Mouse (Mus musculus) kidney, postnatal 10 days (tissue): ENCODE measurements around the gene Opa1.

Experiments used
- DNase-seq: peaks from one replicate; pipeline ENCODE4 v3.0.0; 2021; ENCODE audit warnings: mixed read lengths

The Opa1 gene

DNA sequence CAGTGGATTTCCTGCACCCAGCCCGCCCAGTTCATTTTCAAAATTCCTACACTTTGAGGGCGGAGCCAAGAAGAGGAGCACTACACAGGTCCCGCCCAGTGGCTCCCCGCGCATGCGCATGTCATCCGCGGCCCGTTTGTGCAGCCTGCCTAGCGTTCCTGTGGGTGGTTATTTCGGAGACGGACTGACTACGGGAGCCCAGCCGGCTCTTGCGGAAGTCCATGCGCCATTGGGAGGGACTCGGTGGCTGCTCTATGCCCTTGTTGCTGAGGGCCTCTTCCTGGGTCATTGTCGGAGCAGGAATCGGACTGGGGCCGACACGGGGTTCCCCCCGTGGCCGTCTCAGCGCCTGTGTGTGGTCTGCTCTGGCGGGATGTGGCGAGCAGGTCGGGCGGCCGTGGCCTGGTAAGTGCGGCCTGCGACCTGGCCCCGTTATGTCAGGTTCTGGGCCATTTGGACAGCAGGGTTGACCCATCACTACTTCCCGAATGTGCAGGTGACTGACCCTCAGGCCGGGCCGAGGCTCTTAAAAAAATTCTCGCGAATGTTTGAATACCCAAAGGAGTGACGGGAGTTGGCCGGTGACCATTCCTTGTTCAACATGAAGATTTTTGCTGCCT is at the start of gene Opa1:
Opa1 (plus strand) TSS at position 168 of the 620 bp plus-strand sequence.
- peak; percentile 96 for DNase-seq

DNA sequence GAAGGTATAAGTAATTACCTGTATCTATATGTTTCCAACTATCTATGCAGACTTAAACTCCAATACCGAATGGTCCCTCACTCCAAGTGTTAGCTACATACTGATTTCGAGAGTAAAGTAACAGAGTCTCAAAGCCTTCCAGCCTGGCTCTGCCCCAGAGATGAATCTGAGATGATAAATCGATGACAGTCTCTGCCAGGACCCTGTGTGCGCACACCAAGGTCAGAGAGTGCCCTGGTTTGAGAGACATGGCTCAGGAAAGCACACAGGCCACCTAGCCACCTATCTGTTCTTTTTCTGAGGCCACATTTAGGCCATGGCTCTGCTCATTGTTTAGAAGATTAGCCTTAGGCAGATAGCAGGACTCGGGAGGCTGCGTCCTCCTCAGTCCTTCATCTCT is 45.5 kb upstream of the Opa1 start:
- DNase-seq = no peak

DNA sequence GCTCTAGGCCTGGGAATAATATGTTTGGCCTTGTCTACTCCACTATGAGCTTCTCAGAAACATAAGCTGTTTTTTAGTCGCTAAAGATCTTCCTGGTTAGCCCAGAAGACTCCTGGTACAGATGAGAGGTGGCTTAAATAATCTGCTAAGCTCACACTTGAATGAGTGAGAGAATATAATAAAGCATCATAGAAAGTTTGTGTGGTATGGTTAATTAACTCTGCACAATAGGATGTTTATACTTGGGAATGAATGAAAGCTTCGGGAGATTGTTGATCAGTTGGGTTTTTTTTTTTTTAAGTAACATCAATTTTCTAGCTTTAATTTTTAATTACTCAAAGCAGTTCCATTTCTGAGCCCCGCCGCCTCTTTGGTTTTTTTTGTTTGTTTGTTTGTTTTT is 43.3 kb upstream of the Opa1 start:
- DNase-seq = no peak

DNA sequence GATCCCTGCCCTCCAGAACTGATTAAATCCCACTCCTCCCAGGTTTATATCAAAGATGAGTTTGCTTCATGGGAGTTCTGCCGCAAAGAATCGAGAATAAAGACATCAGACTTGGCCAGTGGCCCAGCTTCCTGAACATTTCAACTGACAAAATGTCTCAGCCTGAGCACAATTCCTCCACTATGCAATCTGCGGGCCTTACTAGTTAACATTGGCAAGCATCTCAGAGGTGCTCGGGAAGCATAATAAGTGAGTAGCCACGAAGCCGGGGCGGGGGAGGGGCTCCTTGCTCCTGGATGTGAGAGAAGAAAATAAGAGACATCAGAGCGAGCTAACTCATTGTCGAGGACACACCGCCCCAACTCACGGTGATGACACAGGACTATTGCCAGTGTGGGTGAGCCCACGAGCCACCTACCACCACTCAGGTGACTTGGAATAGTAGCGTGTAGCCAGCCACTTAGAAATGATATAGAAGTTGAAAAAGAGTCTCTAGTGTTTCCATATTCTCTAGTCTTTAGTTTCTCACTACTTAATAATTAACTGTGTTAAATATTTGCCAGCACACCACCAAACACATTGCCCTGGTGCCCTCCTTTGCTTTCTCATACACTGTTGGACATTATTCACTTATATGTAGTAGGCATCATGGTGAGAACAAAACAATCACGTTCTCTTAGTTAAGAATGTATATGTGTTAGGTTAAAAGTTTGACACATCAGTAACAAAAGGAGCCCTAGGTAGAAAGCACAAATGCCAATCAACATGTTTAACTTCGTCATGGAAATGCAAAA is 42.5 kb upstream of the Opa1 start:
- DNase-seq = peak; percentile 78

DNA sequence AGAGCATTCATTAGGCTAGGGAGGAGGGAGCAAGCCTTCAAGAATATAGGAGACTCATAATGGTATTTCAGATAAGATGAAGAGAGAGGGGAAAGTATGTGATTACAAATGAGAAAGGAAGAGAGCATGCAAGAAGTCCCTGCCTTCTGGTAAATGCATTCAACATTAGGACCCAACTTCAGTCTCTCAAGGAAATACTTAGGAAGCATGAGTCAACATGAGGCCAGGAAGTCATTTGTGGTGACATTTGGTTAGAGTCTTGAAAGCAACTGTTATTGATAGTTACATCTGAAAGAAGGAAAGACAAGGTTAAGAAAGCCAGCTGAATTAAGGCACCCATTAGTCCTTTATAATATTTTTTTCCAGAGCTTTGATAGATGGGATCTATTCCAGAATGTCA is 39.2 kb upstream of the Opa1 start:
- DNase-seq = no peak

DNA sequence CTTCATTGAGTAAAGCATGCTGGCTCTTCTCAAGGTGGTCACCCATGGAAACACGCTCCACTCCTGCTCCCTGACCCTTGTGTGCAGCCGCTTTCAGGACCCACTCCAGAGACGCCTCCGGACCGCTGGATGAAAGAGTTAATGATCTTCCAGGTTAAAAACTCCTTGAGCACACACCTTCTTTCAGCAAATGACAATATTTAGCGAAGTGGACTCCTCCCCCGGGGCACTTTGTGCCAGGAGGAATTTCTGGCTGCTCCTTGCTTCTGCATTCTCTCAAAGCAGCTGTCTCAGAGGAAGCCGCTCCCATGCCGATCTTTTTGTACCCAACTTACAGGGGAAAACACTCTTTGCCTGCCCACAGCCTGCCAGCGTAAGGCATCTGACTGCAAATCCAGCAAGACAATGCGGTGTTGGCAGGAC is 37.9 kb upstream of the Opa1 start:
- peak; percentile 59 for DNase-seq

DNA sequence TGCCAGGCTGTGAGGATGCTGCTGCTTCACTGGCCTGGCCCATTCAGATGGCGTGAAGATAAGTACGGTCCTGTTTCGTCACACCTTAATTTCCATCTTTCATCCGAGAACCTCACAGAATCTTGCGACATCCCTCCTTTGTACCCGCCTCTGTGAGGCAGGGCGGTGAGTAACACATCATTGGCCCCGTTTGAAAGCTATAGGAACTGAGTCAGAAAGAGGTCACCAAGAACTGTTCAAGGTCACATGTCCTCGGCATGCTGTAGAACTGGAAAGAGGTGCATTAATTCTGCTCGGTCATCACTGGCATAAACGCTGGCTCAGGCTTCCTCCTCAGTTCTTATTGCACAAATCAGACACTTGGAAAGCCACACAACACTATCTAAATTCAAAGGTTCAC is 34.3 kb upstream of the Opa1 start, which contains the start of gene Atp13a4:
Atp13a4 (minus strand) TSS at position 36 of the 400 bp plus-strand sequence.
- no peak for DNase-seq

DNA sequence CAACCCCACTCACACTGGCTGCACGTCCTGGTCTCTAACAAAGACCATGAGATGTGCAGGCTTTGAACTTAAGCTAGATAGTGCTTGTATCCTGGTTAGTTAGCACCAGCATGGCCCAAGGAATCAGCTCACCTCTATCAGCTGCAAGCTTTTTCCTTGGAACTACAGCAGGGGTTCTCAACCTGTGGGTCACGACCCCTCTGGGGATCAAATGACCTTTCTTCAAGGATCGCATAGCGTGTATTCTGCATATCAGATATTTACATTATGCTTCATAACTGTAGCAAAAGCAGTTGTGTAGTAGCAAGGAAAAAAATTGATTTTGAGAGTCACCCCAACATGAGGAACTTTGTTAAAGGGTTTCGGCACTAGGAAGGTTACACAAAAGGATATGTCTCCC is 19.5 kb upstream of the Opa1 start:
- DNase-seq = no peak

DNA sequence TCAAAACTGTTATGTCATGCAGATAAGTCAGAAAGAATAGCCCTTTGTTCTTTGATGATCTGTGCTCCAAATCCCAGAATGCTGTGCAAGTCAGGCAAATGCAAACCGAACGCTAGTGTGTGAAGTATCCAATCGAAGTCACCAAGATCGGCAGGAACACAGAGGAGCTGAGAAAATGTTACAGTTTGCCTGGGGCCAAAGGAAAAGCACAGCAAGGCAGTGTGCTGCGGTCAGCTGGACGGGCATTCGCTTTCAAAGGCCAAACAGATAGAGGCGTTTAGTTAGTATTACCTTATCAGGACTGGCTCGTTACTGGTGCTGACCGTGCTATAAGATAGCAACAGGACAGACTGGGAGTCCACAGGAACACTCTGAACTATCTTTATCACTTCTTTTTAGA is 18.7 kb upstream of the Opa1 start:
- no peak for DNase-seq

DNA sequence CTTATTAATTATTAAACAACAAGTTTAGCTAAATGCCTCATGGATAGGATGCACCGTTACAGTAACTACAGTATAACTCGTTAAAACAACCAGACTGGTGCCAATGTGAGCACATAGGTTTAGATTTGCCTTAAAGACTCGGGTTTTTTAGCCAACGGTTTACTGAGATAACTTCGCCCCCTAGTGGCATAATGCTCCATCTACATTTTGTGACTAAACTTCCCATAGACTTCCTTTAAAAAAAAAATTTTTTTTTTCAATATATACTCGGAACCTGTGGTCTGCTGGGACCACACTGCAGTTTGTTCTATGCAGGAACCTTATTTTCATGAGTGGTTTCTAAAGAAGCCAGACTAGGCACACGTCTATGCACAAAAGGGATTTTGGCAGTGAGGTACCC is 18.3 kb upstream of the Opa1 start:
- peak; percentile 64 for DNase-seq

DNA sequence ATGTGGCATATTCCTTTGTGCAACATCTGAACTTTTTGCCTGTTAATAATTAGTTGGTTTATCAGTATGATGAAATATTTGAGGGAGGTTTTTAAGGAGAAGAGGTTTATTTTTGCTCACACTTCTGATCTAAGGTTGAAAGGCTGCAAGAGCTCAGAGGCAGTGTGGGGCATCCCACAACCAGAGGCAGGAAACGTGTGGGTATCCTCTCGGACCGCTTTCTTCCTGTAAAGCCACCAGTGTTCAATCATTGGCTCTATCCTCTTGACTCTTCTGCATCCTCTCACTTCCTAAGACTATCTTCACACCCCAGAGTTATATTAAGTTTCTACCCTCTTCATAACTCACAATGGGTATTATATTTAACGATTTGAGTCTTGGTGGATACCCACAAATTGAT is 5.1 kb upstream of the Opa1 start:
- no peak for DNase-seq

DNA sequence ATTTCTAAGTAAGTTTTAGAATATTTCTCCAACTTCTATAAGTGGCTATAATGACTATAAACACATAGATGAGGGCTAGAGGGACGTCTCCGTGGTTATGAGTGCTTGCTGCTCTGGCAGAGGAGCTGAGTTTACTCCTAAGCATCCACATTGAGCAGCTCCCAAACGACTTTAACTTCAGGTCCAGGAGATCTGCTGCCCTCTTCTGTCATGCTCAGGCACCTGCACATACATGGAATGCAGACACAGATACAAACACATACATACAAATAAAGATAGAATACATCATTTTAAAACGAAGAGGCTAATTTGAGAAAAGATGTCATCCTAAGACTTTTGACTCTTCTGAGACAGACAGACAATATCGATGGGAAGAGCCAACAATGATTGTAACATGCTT is 3.5 kb upstream of the Opa1 start:
- peak; percentile 26 for DNase-seq

DNA sequence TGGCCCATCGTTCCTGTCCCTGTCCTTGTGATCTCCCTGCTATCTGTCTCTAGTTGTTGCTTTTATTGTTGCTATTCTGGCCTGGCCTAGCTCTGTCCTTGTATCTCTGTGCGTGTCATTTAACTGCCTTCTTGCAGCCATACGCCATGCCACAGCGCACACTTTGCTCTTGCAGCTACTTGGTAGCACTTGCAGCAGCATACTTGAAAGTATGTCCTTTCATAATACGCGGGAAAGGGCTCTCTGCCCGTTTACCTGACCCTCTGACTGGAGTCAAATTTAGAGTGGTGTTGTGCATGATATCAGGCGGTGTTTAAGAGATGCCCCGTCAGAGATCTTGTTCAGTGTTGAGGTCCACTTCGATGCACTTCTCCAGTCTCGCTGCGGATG is 648 bp downstream of the Opa1 start:
- peak; percentile 9 for DNase-seq

DNA sequence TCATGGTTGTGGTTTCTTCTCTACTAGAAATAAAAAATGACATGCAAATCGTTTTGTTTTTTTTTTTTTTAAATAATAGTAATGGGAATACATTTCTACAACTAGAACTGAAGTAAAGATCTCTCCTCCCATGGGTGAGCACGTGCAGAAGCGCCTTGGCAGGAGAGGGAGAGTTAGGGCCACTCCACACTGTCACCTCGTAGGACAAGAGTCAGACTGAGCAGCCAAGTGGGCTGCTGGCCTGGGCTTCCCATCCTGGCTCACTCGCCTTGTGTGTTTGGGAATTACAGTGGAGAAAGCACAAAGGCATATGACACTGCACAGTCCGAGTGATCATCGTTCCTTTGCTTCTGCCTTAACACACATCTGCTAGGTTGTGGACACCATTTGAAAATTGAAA is 13.0 kb downstream of the Opa1 start:
- no peak for DNase-seq

DNA sequence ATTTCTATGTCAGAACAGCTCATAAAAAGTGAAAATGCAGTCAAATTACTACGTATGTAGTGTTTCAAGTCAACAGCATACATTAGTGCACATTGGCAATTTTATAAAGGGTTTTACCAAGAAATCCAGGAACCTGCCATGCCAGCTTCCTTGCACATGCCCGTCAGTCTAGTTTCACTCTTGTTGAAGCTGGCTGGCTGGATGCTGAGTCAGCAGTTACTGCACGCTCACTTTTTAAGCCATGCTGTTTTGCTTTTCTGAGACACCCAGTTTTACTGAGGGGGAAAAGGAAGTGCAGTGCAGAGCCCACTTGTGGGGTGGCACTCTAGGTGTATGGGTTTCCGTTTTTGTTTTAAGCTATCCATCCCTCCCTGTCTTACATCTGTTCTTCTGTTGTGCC is 18.0 kb downstream of the Opa1 start:
- DNase-seq = no peak

DNA sequence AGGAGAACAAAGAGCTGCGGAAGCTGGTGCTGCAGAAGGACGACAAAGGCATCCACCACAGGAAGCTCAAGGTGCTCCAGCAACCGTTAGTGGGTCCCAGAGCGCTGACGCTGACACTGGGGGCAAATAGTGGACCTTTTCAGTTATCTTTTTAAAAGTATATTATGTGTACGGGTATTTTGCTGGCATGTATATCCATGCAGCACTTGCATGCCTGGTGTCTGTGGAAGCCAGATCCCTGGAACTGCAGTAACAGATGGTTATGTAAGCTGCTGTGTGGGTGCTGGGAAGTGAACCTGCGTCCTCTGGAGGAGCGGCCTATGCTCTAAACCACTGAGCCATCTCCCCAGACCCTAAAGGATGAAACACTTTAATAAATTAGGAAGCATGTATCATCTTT is 26.4 kb downstream of the Opa1 start:
- no peak for DNase-seq

DNA sequence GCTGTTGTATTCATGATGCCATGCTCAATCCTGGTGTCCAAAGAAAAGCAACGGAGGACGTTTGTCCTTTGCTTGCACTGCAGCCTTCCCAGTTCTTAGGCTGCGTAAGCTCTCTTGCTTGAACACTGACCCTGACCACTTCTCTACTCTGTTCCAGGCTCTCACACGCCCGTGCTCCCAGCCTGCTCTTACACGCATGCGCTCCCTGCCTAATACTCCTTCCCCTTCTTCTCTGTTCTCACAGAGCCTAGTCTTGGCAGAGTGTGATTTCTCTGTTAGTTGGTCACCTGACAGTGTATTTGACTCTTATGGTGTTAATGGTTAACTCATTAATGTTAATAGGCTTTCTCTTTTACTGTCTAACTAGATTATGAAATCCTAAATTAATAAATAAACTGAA is 28.0 kb downstream of the Opa1 start:
- DNase-seq = peak; percentile 64

DNA sequence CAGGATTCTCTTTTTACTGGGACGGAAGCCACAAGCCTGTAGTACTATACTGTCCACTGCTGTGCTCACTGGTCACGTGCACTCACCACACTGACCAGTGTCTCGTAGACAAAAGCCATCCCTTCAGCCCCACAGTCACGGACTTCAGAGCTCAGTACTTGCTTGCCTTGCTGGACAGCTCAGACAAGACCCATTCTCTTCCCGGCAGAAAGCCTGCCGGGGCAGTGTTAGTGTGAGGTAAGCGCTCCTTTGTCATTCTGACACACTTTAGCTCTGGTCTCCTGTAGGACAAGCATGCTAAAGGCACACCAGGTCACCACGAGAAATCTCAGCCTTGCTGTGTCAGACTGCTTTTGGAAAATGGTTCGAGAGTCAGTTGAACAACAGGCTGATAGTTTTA is 35.6 kb downstream of the Opa1 start:
- DNase-seq = no peak

DNA sequence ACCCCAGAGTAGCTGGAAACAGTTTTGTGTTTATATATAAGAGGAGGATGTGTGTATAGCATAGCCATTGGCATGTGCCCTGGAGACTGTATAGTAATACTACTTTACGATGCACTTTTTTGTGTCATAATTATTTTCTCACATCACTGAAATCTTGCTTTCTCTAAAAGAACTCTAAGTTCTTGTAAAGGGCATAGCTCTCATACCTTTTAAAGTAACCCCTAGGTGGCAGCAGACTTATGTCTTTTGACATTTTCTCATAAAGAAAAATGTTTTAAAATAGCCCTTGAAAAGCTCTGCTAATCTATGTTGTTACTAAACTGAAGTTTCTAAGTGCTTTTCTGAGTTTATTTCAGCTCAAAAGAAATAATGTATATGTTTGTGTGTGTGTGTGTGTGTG is 49.9 kb downstream of the Opa1 start:
- DNase-seq = no peak

DNA sequence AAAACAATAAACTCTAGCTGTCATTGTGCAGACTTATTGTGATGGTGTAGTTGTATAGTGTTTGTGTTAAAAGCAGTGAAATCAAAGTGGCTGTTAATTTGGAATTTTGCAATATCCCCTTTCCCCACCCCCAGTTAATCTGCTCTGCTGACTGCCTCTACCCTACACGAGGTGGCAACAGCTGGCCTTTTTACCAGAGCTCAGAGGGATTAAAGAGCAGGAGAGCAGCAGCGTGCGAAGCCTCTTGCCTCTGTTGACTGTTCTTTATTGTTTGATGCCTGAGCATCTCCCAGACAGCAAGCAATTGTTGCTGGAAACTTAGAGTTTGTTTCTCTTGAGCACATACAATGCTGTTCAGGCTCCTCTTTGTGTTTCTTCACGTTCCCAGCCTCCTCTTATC is 56.6 kb downstream of the Opa1 start:
- no peak for DNase-seq

DNA sequence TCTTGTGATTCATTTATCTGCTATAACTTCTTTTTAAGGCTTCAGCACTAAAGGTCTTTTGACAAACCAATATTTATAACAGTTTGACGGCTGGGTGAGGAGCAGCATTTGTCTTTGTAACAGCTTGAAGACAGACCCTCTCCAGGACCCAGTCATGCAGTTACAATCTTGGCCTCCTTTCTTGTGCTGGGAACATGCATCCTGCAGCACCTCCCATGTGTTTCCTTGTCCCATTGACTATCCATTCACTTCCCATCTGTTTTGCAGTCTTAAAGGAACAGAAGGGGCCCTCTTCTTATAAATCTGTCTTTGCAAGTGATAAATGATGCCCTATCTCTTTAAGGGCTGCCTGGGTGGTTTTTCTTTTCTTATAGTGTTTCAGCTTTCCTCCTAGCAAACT is 63.2 kb downstream of the Opa1 start:
- no peak for DNase-seq

DNA sequence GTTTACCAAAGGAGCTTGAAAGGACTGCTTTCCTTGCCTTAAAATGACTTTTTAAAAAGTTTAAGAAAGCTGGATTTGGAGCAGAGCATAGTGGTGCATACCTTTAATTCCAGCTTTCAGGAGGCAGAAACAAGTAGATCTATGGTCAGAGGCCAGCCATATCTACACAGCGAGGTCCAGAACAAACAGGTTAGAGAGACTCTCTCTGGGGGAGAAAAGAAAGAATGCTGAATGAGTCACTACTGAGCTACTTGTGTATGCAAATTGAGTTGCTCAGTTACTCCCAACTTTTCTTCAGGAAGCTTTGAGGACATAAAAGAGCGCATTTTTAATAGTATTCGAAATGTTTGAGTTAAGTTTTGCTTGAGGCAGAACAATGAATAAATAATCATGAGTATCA is 65.7 kb downstream of the Opa1 start:
- DNase-seq = no peak

DNA sequence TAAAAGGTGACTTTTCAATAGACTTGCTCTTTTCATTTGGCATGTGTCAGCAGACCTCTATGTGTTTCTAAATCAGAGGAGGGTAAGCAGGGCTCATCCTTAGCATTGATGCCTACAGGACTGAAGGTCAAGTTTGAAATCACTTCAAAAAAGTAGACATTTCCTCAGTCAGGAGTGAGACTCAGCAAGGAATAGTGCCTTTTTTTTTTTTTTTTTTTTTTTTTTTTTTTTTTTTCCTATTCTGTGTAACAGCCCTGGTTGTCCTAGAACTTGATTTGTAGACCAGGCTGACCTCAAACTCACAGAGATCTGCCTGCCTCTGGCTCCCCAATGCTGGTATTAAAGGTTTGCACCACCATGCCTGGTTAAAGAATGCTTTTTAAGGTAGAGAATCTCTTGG is 67.1 kb downstream of the Opa1 start:
- no peak for DNase-seq

DNA sequence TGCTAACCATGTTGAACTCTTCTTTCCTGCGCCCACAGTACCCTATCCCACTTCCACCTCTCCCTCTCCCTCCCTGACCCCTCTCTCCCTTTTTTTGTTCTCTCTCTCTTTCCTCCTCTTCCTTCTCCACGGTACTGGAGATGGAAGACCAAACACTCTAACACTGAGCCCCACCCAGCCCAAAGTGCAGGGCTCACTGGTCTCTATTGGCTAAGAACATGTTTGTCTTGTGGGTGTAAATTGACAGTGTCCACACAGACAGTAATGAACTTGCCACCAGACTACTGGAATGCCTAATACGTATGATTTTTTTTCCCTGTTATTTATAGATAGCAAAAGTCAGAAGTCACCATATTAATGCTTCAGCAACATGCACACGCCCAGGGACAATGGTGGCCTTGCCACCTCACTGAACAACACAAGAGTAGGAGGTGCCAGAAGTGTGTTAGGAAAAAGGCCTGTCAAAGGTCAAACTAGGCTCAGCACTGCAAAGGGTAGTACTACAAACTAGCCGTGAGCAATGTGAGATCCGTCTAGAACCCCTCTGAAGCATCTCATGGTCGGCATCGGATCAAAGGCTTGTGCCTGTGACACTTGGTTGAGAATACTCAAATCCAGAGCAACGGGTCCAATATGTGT is 77.2 kb downstream of the Opa1 start:
- DNase-seq = no peak
